Mouse (Mus musculus) adrenal gland, postnatal 36 days (tissue): ENCODE data around the gene Olfr360. TPM values are rescaled to one million over a fixed set of nuclear protein-coding genes. Genes with fewer than 3 reads are reported as not detected.
"Not testable (repeated sequence)": the region's sequence is repeated elsewhere in the genome, so short reads cannot be mapped to it uniquely, and the experiment has no call there.

ENCODE experiments used
- DNase-seq, 2 experiments: peaks; one replicate each; pipeline ENCODE4 v3.0.0; 2021; ENCODE audit warnings: mixed read lengths in 1 of 2
- long read RNA-seq, 2 experiments: library from polyadenylated mRNA; stranded (forward); transcript quantifications; one replicate each; pipeline ENCODE4 v2.0.0; 2021; ENCODE audit warnings: borderline sequencing depth in 2 of 2
- total RNA-seq, 2 experiments: library from RNA; stranded (reverse); gene quantifications; 2 replicates each; pipeline ENCODE4 v1.2.3; 2021

The Olfr360 gene
- not detected for total RNA-seq
- long read RNA-seq, experiment 1, result 0 reads
- long read RNA-seq, experiment 2, result 0 reads

GRCm38 (mm10) chr2:37065446-37065845 is at the start of gene Olfr360:
TSS of gene Olfr360 (plus strand) at chr2:37065746.
- DNase-seq, result no peak

- not testable (repeated sequence) for DNase-seq
Observed at GRCm38 (mm10) chr2:37089190-37089589, 23.6 kb downstream of the Olfr360 start, which contains the start of gene Olfr361. TSS of gene Olfr361 (minus strand) at chr2:37089290.

GRCm38 (mm10) chr2:37117810-37118209 is 52.3 kb downstream of the Olfr360 start, which contains the start of gene Olfr362:
TSS of gene Olfr362 (minus strand) at chr2:37117910.
- no peak for DNase-seq

Other genes starting within 250 kb of the Olfr360 start
- gene Olfr3, start 248.7 kb upstream of the Olfr360 start, total RNA-seq, result not detected
- not detected for gene Olfr350, start 219.4 kb upstream of the Olfr360 start, total RNA-seq
- not detected for gene Olfr351, start 203.1 kb upstream of the Olfr360 start, total RNA-seq
- gene Olfr352, start 197.3 kb upstream of the Olfr360 start, total RNA-seq, result not detected
- not detected for gene Olfr353, start 172.8 kb upstream of the Olfr360 start, total RNA-seq
- not detected for gene Olfr354, start 160.1 kb upstream of the Olfr360 start, total RNA-seq
- gene Olfr355, start 136.8 kb upstream of the Olfr360 start, total RNA-seq, result not detected
- not detected for gene Olfr356, start 128.6 kb upstream of the Olfr360 start, total RNA-seq
- gene Olfr357, start 71.9 kb upstream of the Olfr360 start, total RNA-seq, result not detected
- gene Olfr358, start 56.4 kb upstream of the Olfr360 start, total RNA-seq, result not detected
- gene Olfr361, start 23.5 kb downstream of the Olfr360 start, total RNA-seq, result not detected
- not detected for gene Olfr362, start 52.2 kb downstream of the Olfr360 start, total RNA-seq
- not detected for gene Olfr364-ps1, start 73.6 kb downstream of the Olfr360 start, total RNA-seq
- gene Olfr365, start 122.5 kb downstream of the Olfr360 start, total RNA-seq, result not detected
- not detected for gene Olfr366, start 145.8 kb downstream of the Olfr360 start, total RNA-seq